Mouse (Mus musculus): ENCODE measurements around the gene Usp40.
A peak's percentile ranks its signal among the peaks of the same experiment; 100 is the strongest.
"Not testable (repeated sequence)": the region's sequence is repeated elsewhere in the genome, so short reads cannot be mapped to it uniquely, and the experiment has no call there.

Usp40 gene

GRCm38 (mm10) chr1:88008211-88008697, at the start of gene Usp40:
Usp40 (minus strand) TSS chr1:88008551.
- DNase-seq (ENCODE audit: low spot score in 2 of 2), result peak; percentile 46 to 76

DNA sequence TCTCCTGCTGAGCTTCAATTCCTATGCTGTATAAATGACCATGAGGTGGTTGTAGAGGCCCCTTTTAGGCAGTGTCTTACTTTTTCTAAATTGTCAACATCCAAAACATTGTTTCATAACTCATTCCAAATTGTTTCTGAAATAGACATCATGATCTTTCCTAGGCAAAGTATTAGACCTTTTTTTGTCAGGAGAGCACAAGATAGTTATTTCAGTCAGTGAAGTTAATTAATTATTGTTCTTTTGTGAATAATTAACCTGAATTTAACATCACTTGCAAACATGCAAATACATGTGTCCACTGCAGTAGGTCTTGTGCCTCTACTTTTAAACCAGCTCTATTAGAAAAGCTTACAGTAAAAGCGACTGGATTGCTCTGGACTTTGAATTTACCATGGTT, 46.7 kb upstream of the Usp40 start, which contains the start of gene Ugt1a10:
Gene Ugt1a10, plus strand, starts transcription at position 301 of the 400 bp plus-strand sequence.
- DNase-seq (ENCODE audit: low spot score in 2 of 2), result no peak

- not testable (repeated sequence) for DNase-seq (ENCODE audit: low spot score in 2 of 2)
Observed at GRCm38 (mm10) chr1:88047408-88047807, 39.1 kb upstream of the Usp40 start.

GRCm38 (mm10) chr1:88044832-88045437, 36.6 kb upstream of the Usp40 start:
- DNase-seq (ENCODE audit: low spot score in 2 of 2), result not testable (repeated sequence)

GRCm38 (mm10) chr1:88043044-88043443, 34.7 kb upstream of the Usp40 start:
- not testable (repeated sequence) for DNase-seq (ENCODE audit: low spot score in 2 of 2)

- DNase-seq (ENCODE audit: low spot score in 2 of 2), result not testable (repeated sequence)
Observed at GRCm38 (mm10) chr1:88025244-88025643, 16.9 kb upstream of the Usp40 start.

GRCm38 (mm10) chr1:88015371-88015770, 7.0 kb upstream of the Usp40 start:
- no peak for DNase-seq (ENCODE audit: low spot score in 2 of 2)

DNA sequence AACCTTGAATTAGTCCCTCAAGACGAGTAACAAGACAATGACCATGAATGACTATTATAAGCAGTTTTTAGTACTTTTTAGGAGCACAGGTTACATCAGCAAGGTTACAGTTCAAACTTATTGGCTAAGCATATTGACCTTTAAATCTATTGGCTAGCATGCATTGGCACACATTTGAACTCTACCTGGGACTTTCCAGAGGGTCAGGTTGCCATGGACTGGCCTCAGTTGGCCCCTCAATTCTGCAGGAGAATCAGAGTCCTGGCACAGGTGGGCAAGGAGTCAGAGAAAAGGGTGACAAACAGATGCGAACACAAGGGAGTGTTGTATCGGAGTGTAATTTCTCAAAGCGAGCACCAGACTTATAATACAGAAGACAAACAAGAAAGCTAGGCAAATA, 6.3 kb upstream of the Usp40 start:
- DNase-seq (ENCODE audit: low spot score in 2 of 2), result no peak

DNA sequence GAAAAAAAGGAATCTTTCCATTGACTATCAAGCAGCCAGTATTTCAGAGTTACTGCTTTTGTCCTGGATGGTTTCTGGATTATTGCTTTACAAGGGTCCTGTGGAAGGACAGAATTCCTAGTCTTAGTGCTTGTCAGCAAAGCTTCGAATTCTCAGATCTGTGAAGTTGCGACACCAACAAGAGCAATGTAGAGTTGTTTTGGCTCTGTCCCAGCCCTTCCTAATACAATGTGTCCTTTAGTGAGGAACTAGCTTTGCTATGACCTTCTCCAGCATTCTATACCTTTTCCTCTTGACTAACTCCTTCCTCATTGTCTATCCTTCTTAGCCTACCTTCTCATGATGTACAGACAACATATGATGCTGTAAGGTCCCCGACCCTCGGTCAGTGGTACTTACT, 5.8 kb upstream of the Usp40 start:
- DNase-seq (ENCODE audit: low spot score in 2 of 2), result no peak

- DNase-seq (ENCODE audit: low spot score in 2 of 2), result no peak
Observed at GRCm38 (mm10) chr1:88013726-88014125, 5.4 kb upstream of the Usp40 start.

GRCm38 (mm10) chr1:88009521-88009920, 1.2 kb upstream of the Usp40 start:
- no peak for DNase-seq (ENCODE audit: low spot score in 2 of 2)

GRCm38 (mm10) chr1:88008735-88009134, 384 bp upstream of the Usp40 start:
- DNase-seq (ENCODE audit: low spot score in 2 of 2), result no peak

GRCm38 (mm10) chr1:88007692-88008210, 600 bp downstream of the Usp40 start:
- no peak for DNase-seq (ENCODE audit: low spot score in 2 of 2)

DNA sequence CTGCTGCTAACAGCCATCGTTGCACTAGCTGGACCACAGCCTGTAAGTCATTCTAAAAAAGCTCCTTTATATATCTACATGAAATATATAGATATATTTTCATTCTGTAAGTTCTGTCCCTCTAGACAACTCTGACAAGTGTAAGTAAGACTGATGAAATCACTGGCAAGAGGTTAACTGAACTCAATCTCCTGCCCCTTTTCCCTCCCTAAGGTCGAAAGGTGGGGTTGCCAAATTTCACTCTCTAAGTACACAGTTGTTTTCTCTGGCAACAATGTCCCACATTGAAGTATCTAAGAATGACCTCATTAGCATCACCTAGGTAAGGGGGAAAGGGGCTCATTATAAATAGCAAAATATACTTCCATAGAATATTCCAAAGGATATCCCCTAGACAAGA, 15.6 kb downstream of the Usp40 start:
- no peak for DNase-seq (ENCODE audit: low spot score in 2 of 2)

DNA sequence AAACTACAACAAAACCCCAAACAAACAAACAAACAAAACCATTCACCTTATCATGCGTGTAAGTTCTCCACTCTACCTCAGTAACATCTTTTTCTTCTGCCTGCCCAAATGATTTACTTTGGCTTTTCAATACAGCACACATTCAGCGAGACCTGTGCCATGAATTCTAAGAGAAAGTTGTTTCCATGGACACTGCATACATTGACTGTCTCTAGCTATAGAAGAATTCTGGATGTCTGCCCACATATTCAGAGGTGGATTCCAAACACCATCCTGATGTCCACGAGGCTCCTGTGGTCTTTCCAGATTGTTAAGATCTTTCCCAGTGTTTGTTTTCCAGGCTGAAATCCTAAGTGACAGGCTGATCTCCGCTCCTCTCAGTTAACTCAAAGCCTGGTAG, 26.1 kb downstream of the Usp40 start:
- DNase-seq (ENCODE audit: low spot score in 2 of 2), result no peak

- no peak for DNase-seq (ENCODE audit: low spot score in 2 of 2)
Observed at GRCm38 (mm10) chr1:87970381-87970780, 38.0 kb downstream of the Usp40 start.

DNA sequence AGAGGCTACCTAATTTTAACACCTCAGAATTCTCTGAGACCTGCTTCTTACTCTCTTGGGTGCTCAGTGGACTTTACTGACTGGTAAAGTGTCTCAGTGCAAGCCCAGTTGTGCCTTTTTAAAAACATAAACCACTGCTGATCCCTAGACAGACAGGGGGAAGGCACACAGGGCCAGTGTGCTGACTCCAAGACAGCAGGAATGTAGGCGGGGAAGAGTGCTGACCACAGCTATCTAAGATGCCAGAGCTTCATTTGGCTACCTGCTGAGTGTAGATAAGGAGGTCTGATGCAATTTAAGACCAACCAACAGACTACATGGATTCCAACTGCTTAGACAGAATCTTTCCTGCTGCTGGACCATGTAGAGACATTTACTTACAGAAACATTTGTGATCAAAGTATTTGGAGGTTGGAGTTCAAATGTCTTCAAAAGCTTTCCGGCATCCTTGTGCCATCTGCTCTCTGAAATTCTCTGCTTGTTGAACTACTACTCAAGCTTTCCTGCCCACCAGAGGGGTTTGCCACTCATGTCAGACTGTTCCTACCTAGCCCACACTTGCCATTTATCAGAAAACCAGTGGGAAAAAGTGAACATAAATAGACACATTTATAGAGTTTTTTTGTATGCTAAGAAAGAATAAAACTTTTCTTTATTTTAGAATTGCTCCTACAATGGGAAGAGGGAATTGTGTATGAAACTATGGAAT, 46.7 kb downstream of the Usp40 start:
- DNase-seq (ENCODE audit: low spot score in 2 of 2), result peak; percentile 74 to 77

DNA sequence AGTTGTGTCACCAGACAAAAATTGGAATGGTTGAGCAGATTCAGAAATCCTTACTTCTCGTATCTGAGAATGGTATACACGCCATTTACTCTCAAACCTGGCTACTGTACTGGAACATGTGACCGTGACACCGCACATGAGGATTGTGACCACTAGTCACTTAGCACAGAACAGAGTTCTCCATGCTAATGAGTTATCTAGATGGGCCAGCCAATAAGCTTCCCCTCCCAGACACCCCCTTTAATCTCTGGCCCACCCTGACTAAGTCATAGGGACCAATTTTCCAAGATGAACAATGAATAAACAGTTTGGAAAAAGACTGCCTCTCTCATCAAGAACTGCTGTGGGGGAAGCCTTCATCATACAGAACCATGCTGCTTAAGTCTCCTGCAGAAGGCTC, 47.6 kb downstream of the Usp40 start:
- no peak for DNase-seq (ENCODE audit: low spot score in 2 of 2)

GRCm38 (mm10) chr1:87959998-87960431, 48.3 kb downstream of the Usp40 start:
- no peak for DNase-seq (ENCODE audit: low spot score in 2 of 2)

GRCm38 (mm10) chr1:87959532-87959931, 48.8 kb downstream of the Usp40 start:
- DNase-seq (ENCODE audit: low spot score in 2 of 2), result no peak

- DNase-seq (ENCODE audit: low spot score in 2 of 2), result no peak
Observed at GRCm38 (mm10) chr1:87958931-87959330, 49.4 kb downstream of the Usp40 start.

GRCm38 (mm10) chr1:87953073-87953472, 55.3 kb downstream of the Usp40 start:
- no peak for DNase-seq (ENCODE audit: low spot score in 2 of 2)

DNA sequence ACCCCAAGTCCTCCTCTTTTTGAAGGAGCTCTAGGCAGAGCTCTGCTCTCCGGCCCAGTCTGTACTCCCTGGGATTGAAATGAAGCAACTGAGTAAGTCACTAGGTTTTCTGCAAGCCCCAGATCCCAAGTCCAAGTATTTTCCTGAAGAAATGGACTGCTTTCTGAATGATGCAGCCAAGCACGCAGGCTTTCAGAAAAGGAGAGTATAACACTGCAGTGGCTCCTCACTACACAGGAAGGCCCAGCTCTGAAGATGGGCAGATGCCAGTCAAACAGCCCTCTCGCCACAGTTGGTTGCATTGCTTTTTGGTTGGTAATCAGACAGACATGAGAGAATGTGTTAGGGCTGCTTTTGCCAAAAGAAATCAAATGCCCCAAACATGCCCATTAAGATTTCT, 56.7 kb downstream of the Usp40 start:
- DNase-seq (ENCODE audit: low spot score in 2 of 2), result no peak
